Mouse (Mus musculus) liver, embryonic 15.5 days (tissue): ENCODE results near the gene Mgat5. TPM values are rescaled to one million over a fixed set of nuclear protein-coding genes. Genes with fewer than 3 reads are reported as not detected.

Source experiments
- ATAC-seq: fragments of 200-750 bp; cut with Nextera tagmentation; 2 replicates; pipeline ENCODE4 v1.8.0; 2017; ENCODE audit warnings: moderate number of reproducible peaks, mild to moderate bottlenecking, moderate library complexity; ENCODE audit not compliant: insufficient read depth
- H3K27ac ChIP-seq: fragments of 300-500 bp; sonication (generic); replicated peaks from 2 replicates; pipeline ENCODE4 v1.5.1; 2015; ENCODE audit warnings: mild to moderate bottlenecking, inconsistent platforms
- H3K27me3 ChIP-seq: fragments of 300-500 bp; sonication (generic); 2 replicates; pipeline ENCODE4 v1.6.1; 2015; ENCODE audit warnings: mild to moderate bottlenecking, inconsistent platforms
- H3K36me3 ChIP-seq: fragments of 300-500 bp; sonication (generic); replicated peaks from 2 replicates; pipeline ENCODE4 v1.6.1; 2015; ENCODE audit warnings: moderate library complexity, mild to moderate bottlenecking, inconsistent platforms
- H3K4me1 ChIP-seq: fragments of 300-500 bp; sonication (generic); replicated peaks from 2 replicates; pipeline ENCODE4 v1.6.1; 2015; ENCODE audit warnings: inconsistent platforms
- H3K4me2 ChIP-seq: fragments of 300-500 bp; sonication (generic); 2 replicates; pipeline ENCODE4 v1.6.1; 2015; ENCODE audit warnings: moderate library complexity, mild to moderate bottlenecking, inconsistent platforms
- H3K4me3 ChIP-seq: fragments of 300-500 bp; sonication (generic); replicated peaks from 2 replicates; pipeline ENCODE4 v1.5.1; 2015; ENCODE audit warnings: mild to moderate bottlenecking, inconsistent platforms
- H3K9ac ChIP-seq: fragments of 300-500 bp; sonication (generic); 2 replicates; pipeline ENCODE4 v1.6.1; 2015; ENCODE audit warnings: moderate library complexity, mild to moderate bottlenecking, inconsistent platforms
- H3K9me3 ChIP-seq: fragments of 300-500 bp; sonication (generic); replicated peaks from 2 replicates; pipeline ENCODE4 v1.6.1; 2016; ENCODE audit warnings: inconsistent platforms
- WGBS: fragments of 180-500 bp; shearing (Covaris S2); methylation state at CpG from one replicate; pipeline ENCODE4 v1.1.7; 2015; ENCODE audit warnings: mixed read lengths; ENCODE audit not compliant: insufficient replicate concordance; 5-methylcytosine and 5-hydroxymethylcytosine counted together
- polyA plus RNA-seq: library from polyadenylated mRNA; unstranded; fragments of >200 nt; fragmentation: Nextera tagmentation; extraction: Ambion mirVana; gene quantifications from 2 replicates; pipeline ENCODE4 v1.2.1, GENCODE M21; 2015

Mgat5 gene
- polyA plus RNA-seq, 1 experiment from 2014 or later: 0.68 TPM

GRCm38 (mm10) chr1:127369538-127369937 lies 164.7 kb downstream of the Mgat5 start:
- H3K9ac ChIP-seq: no peak overlapping the region
- no peak for ATAC-seq
- H3K27me3 ChIP-seq: no peaks in the 10 kb centered on the region
- no peak overlapping the region for H3K4me2 ChIP-seq
- no peak overlapping the region for H3K27ac ChIP-seq
- WGBS: 35% methylated on average over 5 of the region's 5 CpGs
- H3K9me3 ChIP-seq: no peaks in the 10 kb centered on the region
- H3K36me3 ChIP-seq: no peaks in the 10 kb centered on the region
- H3K4me3 ChIP-seq: no peak overlapping the region
- H3K4me1 ChIP-seq: no peaks in the 10 kb centered on the region

GRCm38 (mm10) chr1:127372096-127372495 lies 167.3 kb downstream of the Mgat5 start:
- Histone ChIP-seq H3K4me2 (no peak overlapping the region), H3K27me3 (no peaks in the 10 kb centered on the region), H3K4me3 (no peak overlapping the region), H3K27ac (no peak overlapping the region), H3K9me3 (no peaks in the 10 kb centered on the region), H3K36me3 (no peaks in the 10 kb centered on the region), H3K4me1 (no peaks in the 10 kb centered on the region), H3K9ac (no peak overlapping the region)
- ATAC-seq: no peak
- 72% methylated on average over 4 of the region's 4 CpGs for WGBS

- no peak overlapping the region for H3K9ac ChIP-seq
- no peak for ATAC-seq
- H3K4me1 ChIP-seq: no peaks in the 10 kb centered on the region
- H3K27ac ChIP-seq: no peak overlapping the region
- no peak overlapping the region for H3K4me3 ChIP-seq
- 74% methylated on average over 5 of the region's 5 CpGs for whole genome bisulfite sequencing
- no peak overlapping the region for H3K4me2 ChIP-seq
- H3K9me3 ChIP-seq: no peaks in the 10 kb centered on the region
- no peaks in the 10 kb centered on the region for H3K27me3 ChIP-seq
- H3K36me3 ChIP-seq: no peaks in the 10 kb centered on the region
These were observed 168.7 kb downstream of the Mgat5 start for GRCm38 (mm10) chr1:127373559-127373958.

GRCm38 (mm10) chr1:127374157-127374556 lies 169.3 kb downstream of the Mgat5 start:
- Histone ChIP-seq H3K27me3 (no peaks in the 10 kb centered on the region), H3K4me2 (no peak overlapping the region), H3K27ac (no peak overlapping the region), H3K9ac (no peak overlapping the region), H3K36me3 (no peaks in the 10 kb centered on the region), H3K4me1 (no peaks in the 10 kb centered on the region), H3K9me3 (no peaks in the 10 kb centered on the region), H3K4me3 (no peak overlapping the region)
- no peak for ATAC-seq
- 60% methylated on average over 3 of the region's 3 CpGs for WGBS

- H3K4me3 ChIP-seq: no peak overlapping the region
- 72% methylated on average over 4 of the region's 4 CpGs for WGBS
- H3K27ac ChIP-seq: no peak overlapping the region
- H3K9ac ChIP-seq: no peak overlapping the region
- H3K27me3 ChIP-seq: no peaks in the 10 kb centered on the region
- no peak overlapping the region for H3K4me2 ChIP-seq
- no peaks in the 10 kb centered on the region for H3K9me3 ChIP-seq
- no peak for ATAC-seq
- H3K36me3 ChIP-seq: no peaks in the 10 kb centered on the region
- no peaks in the 10 kb centered on the region for H3K4me1 ChIP-seq
These were observed 175.3 kb downstream of the Mgat5 start for GRCm38 (mm10) chr1:127380140-127380539.

- Histone ChIP-seq H3K4me2 (no peak overlapping the region), H3K9ac (no peak overlapping the region), H3K9me3 (no peaks in the 10 kb centered on the region), H3K27me3 (no peaks in the 10 kb centered on the region), H3K4me3 (no peak overlapping the region), H3K4me1 (no peaks in the 10 kb centered on the region), H3K36me3 (no peaks in the 10 kb centered on the region), H3K27ac (no peak overlapping the region)
- ATAC-seq: no peak
- WGBS: 71% methylated on average over 13 of the region's 13 CpGs
These were observed 176.1 kb downstream of the Mgat5 start for GRCm38 (mm10) chr1:127380749-127381501.

GRCm38 (mm10) chr1:127383071-127383470 lies 178.3 kb downstream of the Mgat5 start:
- no peak overlapping the region for H3K9ac ChIP-seq
- H3K36me3 ChIP-seq: no peaks in the 10 kb centered on the region
- H3K4me2 ChIP-seq: no peak overlapping the region
- H3K4me1 ChIP-seq: no peaks in the 10 kb centered on the region
- 75% methylated on average over 7 of the region's 7 CpGs for WGBS
- H3K27ac ChIP-seq: no peak overlapping the region
- H3K9me3 ChIP-seq: no peaks in the 10 kb centered on the region
- no peak overlapping the region for H3K4me3 ChIP-seq
- no peak for ATAC-seq
- no peaks in the 10 kb centered on the region for H3K27me3 ChIP-seq

GRCm38 (mm10) chr1:127387226-127387625 lies 182.4 kb downstream of the Mgat5 start:
- H3K27ac ChIP-seq: no peak overlapping the region

GRCm38 (mm10) chr1:127387661-127388060 lies 182.8 kb downstream of the Mgat5 start:
- H3K27me3 ChIP-seq: no peaks in the 10 kb centered on the region
- H3K9ac ChIP-seq: no peak overlapping the region
- H3K4me2 ChIP-seq: no peak overlapping the region
- H3K4me3 ChIP-seq: no peak overlapping the region
- ATAC-seq: no peak
- H3K36me3 ChIP-seq: no peaks in the 10 kb centered on the region
- WGBS: 84% methylated on average over 9 of the region's 9 CpGs
- no peaks in the 10 kb centered on the region for H3K4me1 ChIP-seq
- no peaks in the 10 kb centered on the region for H3K9me3 ChIP-seq
- no peak overlapping the region for H3K27ac ChIP-seq

More at GRCm38 (mm10) chr1:127387226-127387625, 182.4 kb downstream of the Mgat5 start:
- Histone ChIP-seq H3K4me2 (no peak overlapping the region), H3K4me1 (no peaks in the 10 kb centered on the region), H3K9me3 (no peaks in the 10 kb centered on the region), H3K4me3 (no peak overlapping the region), H3K27me3 (no peaks in the 10 kb centered on the region), H3K9ac (no peak overlapping the region), H3K36me3 (no peaks in the 10 kb centered on the region)
- no peak for ATAC-seq
- WGBS: 76% methylated on average over 7 of the region's 7 CpGs

- ATAC-seq: no peak
- H3K4me1 ChIP-seq: no peaks in the 10 kb centered on the region; the same call in 1 of the 2 replicates
- no peaks in the 10 kb centered on the region for H3K9me3 ChIP-seq
- H3K27ac ChIP-seq: no peak overlapping the region
- no peak overlapping the region for H3K9ac ChIP-seq
- H3K36me3 ChIP-seq: no peaks in the 10 kb centered on the region
- 65% methylated on average over 2 of the region's 2 CpGs for WGBS
- H3K27me3 ChIP-seq: no peaks in the 10 kb centered on the region
- H3K4me3 ChIP-seq: no peak overlapping the region
- H3K4me2 ChIP-seq: no peak overlapping the region
These were observed 189.9 kb downstream of the Mgat5 start for GRCm38 (mm10) chr1:127394716-127395115.

GRCm38 (mm10) chr1:127395724-127396123 lies 190.9 kb downstream of the Mgat5 start:
- Histone ChIP-seq H3K27me3 (no peaks in the 10 kb centered on the region), H3K9me3 (no peaks in the 10 kb centered on the region), H3K4me3 (no peak overlapping the region), H3K4me1 (no peaks in the 10 kb centered on the region; the same call in 1 of the 2 replicates), H3K27ac (no peak overlapping the region), H3K4me2 (no peak overlapping the region), H3K9ac (no peak overlapping the region), H3K36me3 (no peaks in the 10 kb centered on the region)
- no peak for ATAC-seq
- 77% methylated on average over 5 of the region's 5 CpGs for WGBS
